Mouse (Mus musculus) megakaryocyte-erythroid progenitor cell, adult 5-6 weeks (primary cell): ENCODE results near the gene Gabbr2. TPM values are rescaled to one million over a fixed set of nuclear protein-coding genes. Genes with fewer than 3 reads are reported as not detected.

Experiments
- ATAC-seq: replicated peaks from 2 replicates; pipeline ENCODE4 v1.8.0; 2016; ENCODE audit warnings: mild to moderate bottlenecking, inconsistent platforms; ENCODE audit not compliant: severe bottlenecking, poor library complexity, low FRiP score, low TSS enrichment
- total RNA-seq, 2 experiments: library from RNA; stranded (forward) in 1 of 2; stranded (reverse) in 1 of 2; fragments of 200-1000, 215-1000 nt in 1 of 2; fragments of >200 nt in 1 of 2; fragmentation: Nextera tagmentation in 1 of 2; gene quantifications; 2 replicates each; pipeline ENCODE4 v1.2.3; 2014 to 2017

Gabbr2 gene
- total RNA-seq, 2 experiments from 2014 or later, result not detected

DNA sequence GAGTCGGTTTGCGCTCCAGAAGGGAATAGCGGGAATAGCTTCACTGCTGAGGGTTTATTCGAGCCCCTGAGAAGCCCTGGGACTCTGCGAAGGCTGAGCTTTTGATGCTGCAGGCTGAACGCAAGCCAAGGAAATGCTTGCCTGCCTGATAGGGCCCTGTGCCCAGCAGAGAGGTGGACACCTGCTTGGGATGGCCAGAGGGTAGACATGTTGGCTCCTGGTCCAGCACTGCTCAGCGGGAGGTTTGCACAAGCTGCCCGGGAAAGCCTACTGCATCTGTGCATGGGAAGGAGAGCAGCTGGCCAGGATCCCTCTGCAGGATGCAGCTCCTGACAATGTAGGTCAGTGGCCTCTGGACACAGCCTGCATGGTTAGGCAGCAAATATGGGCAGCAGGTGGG, 301.1 kb downstream of the Gabbr2 start:
- no peak for ATAC-seq

DNA sequence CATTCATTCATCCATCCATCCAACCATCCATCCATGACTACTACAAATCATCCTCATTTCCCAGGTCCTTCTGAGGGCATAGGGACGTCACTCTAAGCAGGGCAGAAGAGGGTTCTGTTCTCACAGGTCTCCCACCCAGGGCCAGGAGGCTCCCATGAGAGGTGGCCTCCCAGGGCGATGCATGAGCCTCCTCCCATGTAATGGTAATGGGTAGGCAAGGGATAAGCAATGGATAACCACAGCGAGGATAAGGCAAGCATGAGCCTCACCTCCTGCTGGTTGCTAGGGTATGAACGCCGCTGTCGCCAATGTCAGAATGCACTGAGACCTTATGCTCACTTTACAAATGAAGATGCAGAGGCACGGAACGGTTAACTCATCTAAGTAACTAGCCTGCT, 301.7 kb downstream of the Gabbr2 start:
- ATAC-seq, result no peak

DNA sequence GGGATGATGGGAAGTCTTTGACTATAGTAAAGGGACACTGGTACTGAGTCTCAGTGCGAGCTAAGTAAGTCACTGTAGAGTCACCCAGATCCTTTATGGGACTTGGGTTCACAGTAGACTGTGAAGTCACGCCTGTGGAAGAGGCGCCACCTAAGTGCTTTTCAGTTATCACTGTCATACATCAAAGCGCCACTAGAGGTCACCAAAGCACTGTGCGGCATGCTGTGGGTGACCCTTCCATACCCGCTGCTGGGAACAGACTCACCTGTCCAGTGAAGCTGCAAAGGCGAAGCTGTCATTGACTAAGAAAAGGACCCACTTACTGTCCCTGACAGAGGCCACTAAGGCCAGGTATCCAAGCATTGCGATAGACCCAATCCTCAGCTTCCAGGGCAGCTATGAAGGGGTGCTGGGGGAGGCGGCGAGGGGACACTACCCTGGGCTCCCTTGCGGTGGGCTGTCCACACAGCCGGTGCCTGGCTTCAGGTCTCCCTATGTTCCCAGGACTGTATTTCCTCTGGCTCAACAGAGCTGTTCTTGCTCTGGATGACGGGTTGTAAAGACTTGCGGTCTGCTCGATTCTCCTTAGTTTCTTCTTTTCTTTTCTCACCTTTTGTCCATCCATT, 302.2 kb downstream of the Gabbr2 start:
- peak; percentile 72 for ATAC-seq

DNA sequence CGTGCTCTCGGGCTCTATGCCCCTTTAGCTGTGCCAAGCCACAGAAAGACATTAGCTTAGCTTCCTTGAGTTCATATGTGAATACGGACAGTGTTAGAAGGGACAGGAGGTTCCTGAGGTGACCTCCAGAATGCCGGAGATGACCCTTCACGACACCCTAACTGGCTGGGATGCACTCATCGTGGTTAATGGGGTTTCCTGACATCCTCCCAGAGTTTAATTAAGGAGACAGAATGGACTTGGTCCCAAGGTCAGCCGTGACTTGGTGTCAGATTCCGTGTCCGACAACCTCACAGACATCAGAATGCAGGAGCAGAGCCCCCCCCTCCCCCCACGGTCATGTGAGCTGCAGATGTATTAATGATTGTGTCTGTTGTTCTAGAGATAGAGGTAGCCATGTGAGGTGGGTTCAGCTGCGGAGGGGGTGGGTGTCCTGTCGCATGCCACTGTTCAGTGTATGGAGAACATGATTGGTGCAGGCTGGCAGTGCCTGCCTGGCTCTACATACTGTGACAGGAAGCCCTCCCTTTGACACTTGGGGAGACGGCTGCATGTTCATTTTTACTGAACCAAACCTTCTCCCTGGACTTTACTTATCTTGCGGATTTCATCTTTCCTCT, 303.4 kb downstream of the Gabbr2 start:
- no peak for ATAC-seq

DNA sequence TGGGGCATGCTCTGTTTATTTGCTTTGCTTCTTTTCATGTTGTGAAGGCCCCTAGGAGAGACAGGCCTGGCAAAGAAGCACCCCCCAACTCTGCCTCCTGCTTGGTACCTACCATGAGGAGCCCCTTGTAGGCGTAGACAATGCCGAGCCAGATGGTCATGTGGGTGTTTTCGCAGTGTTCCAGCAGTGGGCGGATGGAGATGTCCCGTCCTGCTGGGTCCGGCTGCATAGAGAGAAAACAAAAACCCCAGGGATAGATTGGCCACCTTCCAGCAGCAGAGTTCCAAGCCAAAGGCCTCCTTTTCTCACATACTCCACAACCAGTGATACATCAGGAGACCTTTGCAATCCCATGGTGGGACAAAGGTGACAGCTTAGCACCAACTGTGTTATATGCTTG, 307.5 kb downstream of the Gabbr2 start:
- ATAC-seq, result no peak

DNA sequence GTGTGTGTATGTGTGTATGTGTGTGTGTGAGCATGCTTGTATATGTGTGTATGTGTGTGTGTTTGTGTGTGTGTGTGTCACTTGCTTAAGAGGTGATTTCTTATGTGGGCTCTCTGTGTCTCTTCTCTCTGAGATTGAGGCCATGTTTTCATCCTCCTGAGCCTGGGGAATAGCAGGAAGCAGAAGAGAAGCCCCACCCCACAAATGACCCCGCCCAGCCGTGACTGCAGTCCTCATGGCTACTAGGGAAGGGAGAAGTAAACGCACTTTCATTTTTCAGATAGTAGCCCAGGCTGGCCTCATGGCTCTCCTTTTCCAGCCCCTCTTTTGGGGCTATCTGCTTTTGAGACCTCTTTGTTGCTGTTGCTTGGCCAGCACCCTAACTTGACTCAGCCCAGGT, 315.0 kb downstream of the Gabbr2 start:
- ATAC-seq, result no peak

DNA sequence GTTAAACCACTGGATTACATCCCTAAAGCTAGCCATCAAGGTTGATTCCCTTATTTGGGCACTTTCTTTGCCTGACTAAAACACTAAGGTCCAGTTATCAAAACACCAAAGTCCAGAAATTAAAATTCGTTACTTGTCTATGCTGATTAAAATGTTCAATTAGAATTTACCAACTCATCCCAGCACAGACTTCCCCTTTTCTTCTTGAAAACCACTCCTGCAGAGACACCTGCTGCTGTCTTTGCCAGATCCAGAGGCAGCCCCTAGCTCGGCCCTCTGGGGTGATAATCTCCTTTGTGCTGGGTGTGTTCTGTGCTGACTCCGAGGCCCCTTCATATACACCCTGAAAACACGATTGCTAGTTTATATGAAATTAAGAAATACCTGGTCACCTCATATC, 315.7 kb downstream of the Gabbr2 start:
- peak; percentile 74 for ATAC-seq

DNA sequence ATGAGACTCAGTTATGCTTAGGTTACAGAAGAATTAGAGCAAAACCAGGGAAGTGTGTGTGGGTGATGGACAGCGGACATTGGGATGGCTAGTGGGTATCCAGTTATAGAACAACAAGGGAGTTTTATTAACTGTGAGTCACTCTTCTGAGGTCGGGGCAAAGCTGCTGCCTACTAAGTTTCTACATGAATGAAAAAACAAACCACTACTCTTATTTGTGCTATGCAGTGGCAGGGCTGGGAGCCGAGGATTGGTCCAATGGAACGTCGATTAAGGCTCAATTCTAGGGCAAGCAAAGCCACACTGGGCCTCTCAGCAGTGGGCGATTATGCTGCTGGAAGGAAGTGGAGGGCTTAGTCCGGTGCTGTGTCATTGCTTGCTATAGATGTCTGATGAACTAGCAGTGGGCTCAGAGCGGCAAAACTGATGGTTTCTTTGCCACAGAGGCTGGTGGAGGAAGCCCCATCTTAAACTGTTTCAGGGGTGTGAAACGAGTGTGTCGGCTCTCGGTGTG, 316.3 kb downstream of the Gabbr2 start:
- ATAC-seq, result no peak

DNA sequence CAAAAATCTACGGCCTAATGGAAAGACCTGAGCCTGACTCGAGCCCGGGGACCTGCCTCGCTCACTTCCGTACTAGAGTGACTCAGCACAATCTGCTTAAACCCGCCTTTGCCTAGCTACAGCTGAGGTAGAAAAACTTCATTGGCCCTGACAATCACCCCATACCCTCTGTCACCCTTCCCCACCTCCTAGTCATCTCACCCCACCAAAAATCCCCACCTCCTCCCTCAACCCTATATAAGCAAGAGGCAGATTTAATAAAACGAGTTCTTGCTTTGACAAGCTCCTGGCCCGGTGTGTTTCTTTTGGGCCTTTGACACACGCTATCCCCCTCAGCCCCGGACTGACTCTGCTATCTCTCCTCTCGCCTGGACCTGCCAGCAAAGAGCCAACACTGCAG, 323.1 kb downstream of the Gabbr2 start:
- peak; percentile 62 for ATAC-seq

DNA sequence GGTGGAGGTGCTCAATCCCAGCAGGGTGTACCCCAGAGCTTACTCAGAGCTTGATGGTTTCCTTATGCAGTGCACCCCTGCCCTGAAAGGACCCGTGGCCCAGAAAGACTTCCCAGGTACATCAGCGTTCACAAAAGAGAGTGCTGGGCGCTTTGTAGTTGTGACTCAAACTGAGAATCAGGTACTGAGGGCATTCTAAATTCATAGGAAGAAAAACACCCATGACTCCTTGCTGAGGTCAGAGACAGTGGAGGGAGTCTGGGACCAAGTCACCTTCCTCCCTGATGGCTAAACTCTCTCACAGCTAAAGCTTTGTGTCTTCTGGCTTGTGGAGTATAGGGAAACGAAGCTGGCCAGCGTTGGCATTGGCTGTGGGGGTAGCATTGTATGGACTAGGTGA, 325.3 kb downstream of the Gabbr2 start:
- no peak for ATAC-seq

DNA sequence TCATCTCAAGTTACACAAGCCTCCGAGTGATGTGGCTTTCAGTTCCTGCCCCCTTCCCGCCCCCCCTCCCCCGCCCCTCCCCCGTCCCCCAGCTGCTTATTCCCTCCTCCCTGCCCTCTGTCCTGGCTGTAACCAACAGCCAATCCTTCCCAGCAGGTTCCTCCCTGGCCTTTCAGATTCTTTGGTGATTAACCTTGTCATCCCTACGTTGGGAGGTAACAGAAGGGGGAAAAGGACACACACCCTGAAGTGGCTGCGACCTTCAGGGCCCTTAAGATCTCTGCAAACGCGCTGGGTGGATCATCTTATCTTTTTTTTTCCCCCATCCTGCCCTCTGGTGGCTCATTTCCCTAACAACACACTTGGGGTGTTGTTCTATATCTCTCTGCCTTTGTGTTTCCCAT, 326.3 kb downstream of the Gabbr2 start:
- no peak for ATAC-seq

DNA sequence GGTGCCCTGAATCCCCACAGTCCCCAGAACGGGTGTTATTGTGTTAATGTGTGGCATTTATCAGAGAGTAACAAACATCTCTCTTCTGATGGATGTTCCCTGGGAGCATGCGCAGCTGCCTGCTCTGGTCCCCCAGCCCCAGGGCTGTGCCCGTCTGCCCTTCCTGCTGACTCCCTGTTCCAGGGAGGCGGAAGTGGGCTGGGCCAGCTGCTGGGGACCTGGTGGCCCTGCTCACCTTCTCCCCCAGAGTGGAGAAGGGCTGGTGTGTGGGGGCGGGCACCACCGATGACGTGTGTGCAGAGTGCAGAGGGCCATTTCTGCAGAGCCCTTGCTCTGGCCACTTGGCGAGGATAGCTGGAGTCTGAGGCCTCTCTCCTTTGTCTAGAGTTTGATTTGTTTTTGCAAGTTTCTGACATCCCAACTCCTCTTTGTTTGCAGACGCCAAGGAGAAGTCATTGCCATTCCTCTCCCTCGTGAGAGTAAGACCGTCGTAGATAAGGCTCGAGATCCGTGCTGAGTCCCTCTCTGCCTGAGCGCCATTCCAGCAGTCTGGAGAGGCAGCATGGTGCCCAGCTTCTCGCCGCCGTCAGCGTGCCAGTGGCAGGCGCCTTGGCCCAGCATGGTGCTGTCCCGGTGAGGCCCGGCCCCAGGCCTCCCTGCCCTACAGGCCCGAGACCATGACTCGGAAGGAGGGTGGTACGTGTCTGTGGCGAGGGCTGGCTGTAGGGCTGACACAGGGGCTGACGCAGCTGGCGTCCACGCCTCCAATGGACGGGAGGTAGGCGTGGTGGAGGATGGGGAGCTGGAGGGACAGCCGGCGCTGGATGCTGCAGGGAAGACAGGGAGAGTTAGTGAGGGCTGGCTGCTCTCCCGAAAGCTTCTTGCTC, 327.3 kb downstream of the Gabbr2 start:
- peak; percentile 57 for ATAC-seq

DNA sequence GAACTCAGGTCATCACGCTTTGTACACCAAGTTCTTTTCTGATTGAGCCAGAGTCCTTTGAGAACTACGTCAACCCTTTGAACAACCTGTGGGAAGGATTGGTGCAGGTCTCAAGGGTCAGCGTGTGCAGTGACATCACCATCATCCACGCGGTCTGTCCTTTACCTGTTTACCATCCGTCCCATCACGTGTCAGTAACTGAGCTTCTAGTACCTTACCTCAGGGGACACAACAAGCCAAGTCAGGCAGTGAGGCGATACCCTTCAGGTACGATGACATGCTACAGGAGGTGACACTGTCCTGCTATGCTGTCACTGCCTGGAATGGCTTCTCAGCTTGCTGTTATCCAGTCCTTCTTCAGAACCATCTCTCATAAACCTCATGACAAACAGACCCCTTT, 330.2 kb downstream of the Gabbr2 start:
- ATAC-seq, result no peak

DNA sequence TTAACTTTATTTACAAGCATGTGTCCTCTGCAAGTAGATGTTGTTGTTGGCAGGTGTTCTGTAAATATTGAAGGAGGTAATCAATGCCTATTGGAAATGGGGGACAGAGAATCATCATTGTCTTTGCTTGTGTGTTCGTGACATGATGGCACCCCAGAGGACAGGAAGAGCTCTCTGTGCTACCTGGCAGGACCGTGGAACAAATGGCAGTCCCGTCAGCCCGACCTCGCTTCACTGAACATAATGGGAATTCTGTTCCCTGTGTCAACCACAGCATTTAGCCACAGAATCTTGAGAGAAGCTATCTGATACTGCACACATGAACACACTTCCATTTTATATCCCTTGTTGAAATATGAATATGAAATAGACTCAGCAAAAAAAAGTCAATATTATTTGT, 332.7 kb downstream of the Gabbr2 start:
- ATAC-seq, result no peak

DNA sequence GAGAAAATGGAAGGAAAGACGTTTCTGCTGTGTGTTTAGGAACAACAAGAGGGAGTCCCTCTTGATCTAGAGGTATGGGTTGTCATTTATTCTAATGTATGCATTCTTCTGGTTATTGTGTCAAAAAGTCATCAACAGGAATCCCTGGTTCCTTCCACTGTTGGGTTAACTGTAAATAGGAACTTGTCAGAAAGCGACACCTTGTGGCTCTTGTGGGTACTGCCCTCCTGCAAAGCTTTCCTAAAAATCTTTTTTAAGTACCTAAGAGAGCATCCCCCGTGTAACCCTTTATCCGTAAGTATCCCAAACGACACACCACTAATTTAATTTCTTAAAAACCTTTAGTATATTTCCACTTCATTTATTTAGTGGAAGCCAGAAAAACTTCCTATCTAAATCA, 334.6 kb downstream of the Gabbr2 start:
- peak; percentile 52 for ATAC-seq

DNA sequence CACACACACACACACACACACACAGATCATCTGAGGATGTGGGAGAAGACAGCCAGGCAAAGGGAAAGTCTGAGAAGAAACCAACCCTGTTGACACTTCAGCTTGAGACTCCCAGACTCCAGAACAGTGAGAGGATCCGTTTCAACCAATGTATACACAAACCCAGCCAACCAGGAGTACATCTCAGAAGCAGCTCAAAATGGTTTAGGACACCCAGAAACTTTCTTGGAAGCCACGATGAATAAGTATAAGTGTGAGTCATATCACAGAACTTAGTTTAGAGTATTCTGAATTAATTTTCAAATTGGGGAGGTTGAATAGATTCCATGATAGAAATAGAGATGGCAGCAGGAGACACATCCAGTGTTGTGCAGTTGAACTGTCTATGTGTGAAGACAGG, 335.7 kb downstream of the Gabbr2 start:
- ATAC-seq, result no peak

DNA sequence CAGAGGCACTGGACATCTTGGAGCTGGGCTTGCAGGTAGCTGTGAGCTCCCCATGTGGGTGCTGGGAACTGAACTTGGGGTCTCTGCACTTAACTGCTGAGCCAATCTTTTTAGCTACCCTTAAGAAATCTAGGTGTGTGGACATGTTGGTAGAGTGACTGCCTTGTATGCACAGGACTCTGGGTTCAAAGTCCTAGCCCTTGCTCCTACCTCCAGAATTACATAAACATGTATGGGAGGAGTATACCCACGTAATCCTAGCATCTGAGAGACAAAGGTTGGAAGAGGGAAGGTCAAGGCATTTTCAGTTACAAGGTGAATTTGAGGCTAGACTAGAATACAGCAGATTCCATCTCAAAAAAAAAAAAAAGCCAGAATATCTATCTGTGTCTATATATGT, 336.4 kb downstream of the Gabbr2 start:
- ATAC-seq, result no peak

DNA sequence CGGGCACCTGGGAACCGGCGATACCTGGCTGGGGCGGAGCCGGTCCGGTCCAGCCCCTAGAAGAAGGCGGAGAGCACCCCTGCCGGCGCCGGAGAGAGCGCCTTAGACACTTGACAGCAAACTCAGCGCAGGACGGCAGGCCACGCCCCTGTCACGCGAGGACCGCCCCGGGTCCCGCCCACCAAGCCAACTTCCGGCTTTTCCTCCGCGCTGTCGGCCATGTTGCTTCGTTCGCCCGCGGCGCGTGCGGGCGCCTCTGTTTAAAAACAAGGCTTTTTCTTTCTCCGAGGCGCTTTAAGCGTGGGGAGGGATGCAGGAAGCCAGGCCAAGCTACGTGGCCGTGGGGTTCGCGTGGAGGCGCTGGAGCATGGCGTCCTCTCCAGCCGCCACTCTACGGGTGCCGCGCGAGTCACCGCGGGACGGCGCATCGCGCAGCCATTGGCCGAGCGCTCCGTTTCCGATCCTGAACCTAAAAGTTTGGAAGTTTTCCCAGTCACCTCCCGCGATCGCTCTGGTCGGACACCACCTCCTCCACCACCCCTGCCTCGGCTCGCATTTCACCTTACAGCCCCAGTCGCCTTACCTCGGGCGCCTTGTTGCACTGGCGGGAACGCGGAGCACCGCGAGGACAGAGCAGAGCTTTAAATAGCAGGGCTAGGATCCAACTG, 341.5 kb downstream of the Gabbr2 start, which contains the start of gene Tbc1d2:
TSS of gene Tbc1d2 (minus strand) at position 124 of the 668 bp plus-strand sequence.
- peak; percentile 97 for ATAC-seq

DNA sequence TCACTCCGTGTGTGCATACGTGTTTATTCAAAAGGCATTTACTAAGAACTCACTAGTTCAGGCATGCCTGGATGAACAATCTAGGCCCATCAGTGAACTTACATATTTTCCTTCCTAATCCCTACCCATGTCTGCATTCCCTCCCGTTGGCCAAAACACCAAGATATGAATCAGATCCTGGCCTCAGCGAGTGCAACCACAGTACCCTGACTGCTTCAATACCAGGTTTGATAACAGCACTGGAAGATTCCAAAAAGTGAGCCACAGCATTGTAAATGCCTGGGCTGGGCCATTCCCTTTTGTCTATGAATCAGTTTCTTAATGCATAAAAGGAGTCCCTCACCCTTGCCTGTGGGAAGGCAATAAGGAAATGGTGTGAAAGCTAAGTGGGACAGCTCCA, 342.5 kb downstream of the Gabbr2 start:
- no peak for ATAC-seq

DNA sequence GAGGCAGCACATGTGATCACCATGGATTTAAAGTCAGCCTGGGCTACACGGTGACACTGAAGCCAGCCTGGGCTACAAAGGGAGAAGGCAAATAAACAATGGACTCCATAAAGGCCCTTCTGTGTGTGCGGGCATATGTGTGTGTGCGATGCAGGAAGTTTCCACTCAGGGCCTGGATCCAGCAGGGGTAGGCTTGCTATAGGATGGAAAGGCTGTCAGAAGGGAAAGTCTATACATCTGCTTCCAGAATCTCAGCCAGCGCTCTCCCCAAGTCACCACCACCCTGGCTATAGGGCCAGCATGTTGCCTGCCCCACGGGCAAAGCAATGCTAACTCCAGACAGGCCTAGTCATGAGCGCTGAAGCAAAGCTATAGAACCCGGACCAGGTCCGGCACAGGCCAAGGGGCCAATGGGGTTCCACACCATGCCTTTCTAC, 348.0 kb downstream of the Gabbr2 start:
- ATAC-seq, result no peak
